Mouse (Mus musculus) left cerebral cortex, adult 2 months (tissue): ENCODE measurements around the gene Olfr1415. TPM values are rescaled to one million over a fixed set of nuclear protein-coding genes. Genes with fewer than 3 reads are reported as not detected.
"Not testable (repeated sequence)": the region's sequence is repeated elsewhere in the genome, so short reads cannot be mapped to it uniquely, and the experiment has no call there.

Source experiments
- DNase-seq, 2 experiments: peaks; one replicate each; pipeline ENCODE4 v3.0.0; 2021 to 2022; ENCODE audit warnings: low spot score in 2 of 2, mixed read lengths in 1 of 2; ENCODE audit errors: extremely low spot score in 1 of 2
- H3K27ac ChIP-seq: fragments of 200-600 bp; 2 replicates; pipeline ENCODE4 v1.8.1; 2022
- H3K4me3 ChIP-seq: fragments of 200-600 bp; 2 replicates; pipeline ENCODE4 v1.8.1; 2022
- CTCF ChIP-seq: fragments of 200-600 bp; IDR thresholded peaks from 2 replicates; pipeline ENCODE4 v1.8.1; 2022; ENCODE audit warnings: antibody characterized with exemption, mild to moderate bottlenecking, moderate library complexity
- intact Hi-C: fragments of 180-260 bp; cut with DNase I; formaldehyde crosslinking; loops from one replicate; pipeline ENCODE4 v1.15.1; 2025
- long read RNA-seq, 2 experiments: library from polyadenylated mRNA; stranded (forward); transcript quantifications; one replicate each; pipeline ENCODE4 v2.0.0; 2021; ENCODE audit warnings: borderline mapping rate in 2 of 2
- total RNA-seq, 2 experiments: library from RNA; stranded (reverse); gene quantifications; 2 replicates each; pipeline ENCODE4 v1.2.3; 2021

Gene Olfr1415
- not detected for total RNA-seq
- long read RNA-seq, experiment 1, result 0 reads
- long read RNA-seq, experiment 2, result 0 reads

GRCm38 (mm10) chr1:92496001-92496400, at the start of gene Olfr1415:
Olfr1415 (minus strand) TSS chr1:92496101.
- intact Hi-C loops, result no loop called here
- TF ChIP-seq CTCF, result no peak
- H3K27ac ChIP-seq, result no peak within 1 kb of the TSS
- H3K4me3 ChIP-seq, result no peak within 1 kb of the TSS
- DNase-seq, result no peak

- TF ChIP-seq CTCF, result no peak
- Histone ChIP-seq H3K4me3 (no peak overlapping the region), H3K27ac (no peak overlapping the region)
- intact Hi-C loops, result no loop called here
- DNase-seq, result no peak
Observed at GRCm38 (mm10) chr1:92539071-92539470, 43.2 kb upstream of the Olfr1415 start.

GRCm38 (mm10) chr1:92536972-92537371, 41.1 kb upstream of the Olfr1415 start:
- Histone ChIP-seq H3K4me3 (no peak overlapping the region), H3K27ac (no peak overlapping the region)
- no peak for TF ChIP-seq CTCF
- intact Hi-C loops, result no loop called here
- DNase-seq, result no peak

GRCm38 (mm10) chr1:92523764-92524163, 27.9 kb upstream of the Olfr1415 start:
- H3K4me3 ChIP-seq, result no peak overlapping the region
- intact Hi-C loops, result loop anchor here (5.0 kb wide), 1 partner anchor 374 kb away; no protein-coding TSS in a partner anchor
- no peak for DNase-seq
- TF ChIP-seq CTCF, result no peak
- no peak overlapping the region for H3K27ac ChIP-seq

GRCm38 (mm10) chr1:92521376-92521775, 25.5 kb upstream of the Olfr1415 start:
- TF ChIP-seq CTCF, result peak; percentile 73
- DNase-seq, result peak; percentile 34 to 53
- H3K4me3 ChIP-seq, result no peak overlapping the region
- intact Hi-C loops, result loop anchor here (1.0 to 5.0 kb wide), 4 partner anchors 89 to 376 kb away; partner anchors contain the start of gene Otos
- no peak overlapping the region for H3K27ac ChIP-seq

- Histone ChIP-seq H3K27ac (no peak overlapping the region), H3K4me3 (no peak overlapping the region)
- no peak for TF ChIP-seq CTCF
- intact Hi-C loops, result no loop called here
- DNase-seq, result peak; percentile 22 to 37
Observed at GRCm38 (mm10) chr1:92519046-92519445, 23.1 kb upstream of the Olfr1415 start.

- Histone ChIP-seq H3K27ac (no peak within 1 kb of the TSS), H3K4me3 (no peak within 1 kb of the TSS)
- TF ChIP-seq CTCF, result no peak
- intact Hi-C loops, result no loop called here
- no peak for DNase-seq
Observed at GRCm38 (mm10) chr1:92518561-92518960, 22.7 kb upstream of the Olfr1415 start, which contains the start of gene Olfr1414. Olfr1414 (minus strand) TSS chr1:92518661.

- Histone ChIP-seq H3K4me3 (no peak overlapping the region), H3K27ac (no peak overlapping the region)
- TF ChIP-seq CTCF, result no peak
- DNase-seq, result no peak
- intact Hi-C loops, result no loop called here
Observed at GRCm38 (mm10) chr1:92515390-92515789, 19.5 kb upstream of the Olfr1415 start.

- H3K4me3 ChIP-seq, intact Hi-C loops, H3K27ac ChIP-seq, DNase-seq: not testable (repeated sequence)
Observed at GRCm38 (mm10) chr1:92511646-92512045, 15.7 kb upstream of the Olfr1415 start.

GRCm38 (mm10) chr1:92485013-92485412, 10.9 kb downstream of the Olfr1415 start, which contains the start of gene Olfr1416:
Olfr1416 (minus strand) TSS chr1:92485113.
- intact Hi-C loops, result no loop called here
- DNase-seq, result no peak
- no peak within 1 kb of the TSS for H3K4me3 ChIP-seq
- H3K27ac ChIP-seq, result no peak within 1 kb of the TSS
- no peak for TF ChIP-seq CTCF

GRCm38 (mm10) chr1:92474066-92474578, 21.8 kb downstream of the Olfr1415 start:
- intact Hi-C loops, result no loop called here
- no peak for DNase-seq
- peak overlapping the region; percentile 87 for H3K27ac ChIP-seq

GRCm38 (mm10) chr1:92473165-92474041, 22.5 kb downstream of the Olfr1415 start, which contains the start of gene Ndufa10:
Ndufa10 (minus strand) TSS chr1:92473860.
- H3K4me3 ChIP-seq, result peak within 1 kb of the TSS; percentile 99
- no peak for TF ChIP-seq CTCF
- H3K27ac ChIP-seq, result peak within 1 kb of the TSS; percentile 95
- intact Hi-C loops, result loop anchor here (2.0 kb wide), 1 partner anchor 137 kb away; no protein-coding TSS in a partner anchor
- DNase-seq, result peak; percentile 90 to 93

More at GRCm38 (mm10) chr1:92474066-92474578, 21.8 kb downstream of the Olfr1415 start:
- peak overlapping the region; percentile 99 for H3K4me3 ChIP-seq
- TF ChIP-seq CTCF, result no peak
